Mouse (Mus musculus): ENCODE measurements around the gene Itgb2.

Itgb2 gene

GRCm38 (mm10) chr10:77553285-77553684 lies 23.2 kb downstream of the Itgb2 start:
- no peak for DNase-seq

- no peak for DNase-seq
These were observed 24.9 kb downstream of the Itgb2 start for GRCm38 (mm10) chr10:77554918-77555317.

GRCm38 (mm10) chr10:77556631-77557030 lies 26.6 kb downstream of the Itgb2 start:
- no peak for DNase-seq

GRCm38 (mm10) chr10:77557641-77558040 lies 27.6 kb downstream of the Itgb2 start:
- DNase-seq, result no peak

- no peak for DNase-seq
These were observed 30.0 kb downstream of the Itgb2 start for GRCm38 (mm10) chr10:77560090-77560489.

- no peak for DNase-seq
These were observed 30.8 kb downstream of the Itgb2 start for GRCm38 (mm10) chr10:77560830-77561229.

GRCm38 (mm10) chr10:77561508-77561907 lies 31.5 kb downstream of the Itgb2 start:
- DNase-seq, result no peak

- no peak for DNase-seq
These were observed 35.0 kb downstream of the Itgb2 start for GRCm38 (mm10) chr10:77565005-77565404.

GRCm38 (mm10) chr10:77566651-77567050 lies 36.6 kb downstream of the Itgb2 start:
- peak; percentile 91 for DNase-seq

GRCm38 (mm10) chr10:77569481-77569880 lies 39.4 kb downstream of the Itgb2 start:
- DNase-seq, result no peak

GRCm38 (mm10) chr10:77569973-77570658 lies 40.1 kb downstream of the Itgb2 start:
- no peak for DNase-seq

- DNase-seq, result peak; percentile 13 to 32
These were observed 42.2 kb downstream of the Itgb2 start for GRCm38 (mm10) chr10:77572225-77572624.

GRCm38 (mm10) chr10:77573162-77573561 lies 43.1 kb downstream of the Itgb2 start:
- no peak for DNase-seq

- no peak for DNase-seq
These were observed 50.2 kb downstream of the Itgb2 start for GRCm38 (mm10) chr10:77580027-77580920.

- peak in 1 of 2 experiments; percentile 13 for DNase-seq
These were observed 51.0 kb downstream of the Itgb2 start for GRCm38 (mm10) chr10:77581023-77581407.

GRCm38 (mm10) chr10:77581408-77582284 lies 51.6 kb downstream of the Itgb2 start, which contains the start of gene Pttg1ip:
Gene Pttg1ip (plus strand): TSS chr10:77581720.
- peak; percentile 94 to 95 for DNase-seq

- no peak for DNase-seq
These were observed 52.2 kb downstream of the Itgb2 start for GRCm38 (mm10) chr10:77582285-77582618.

- no peak for DNase-seq
These were observed 53.9 kb downstream of the Itgb2 start for GRCm38 (mm10) chr10:77583795-77584422.

GRCm38 (mm10) chr10:77586637-77587036 lies 56.6 kb downstream of the Itgb2 start:
- no peak for DNase-seq

- no peak for DNase-seq
These were observed 57.2 kb downstream of the Itgb2 start for GRCm38 (mm10) chr10:77587091-77587775.

- DNase-seq, result no peak
These were observed 58.0 kb downstream of the Itgb2 start for GRCm38 (mm10) chr10:77588036-77588435.

- no peak for DNase-seq
These were observed 59.1 kb downstream of the Itgb2 start for GRCm38 (mm10) chr10:77589117-77589516.

All from B cell, adult 2 months (primary cell).